Mouse (Mus musculus): Measurements from ENCODE around the gene Gm11733. TPM values are rescaled to one million over a fixed set of nuclear protein-coding genes. Genes with fewer than 3 reads are reported as not detected.

The Gm11733 gene
- polyA plus RNA-seq, 1 experiment from 2014 or later = not detected

DNA sequence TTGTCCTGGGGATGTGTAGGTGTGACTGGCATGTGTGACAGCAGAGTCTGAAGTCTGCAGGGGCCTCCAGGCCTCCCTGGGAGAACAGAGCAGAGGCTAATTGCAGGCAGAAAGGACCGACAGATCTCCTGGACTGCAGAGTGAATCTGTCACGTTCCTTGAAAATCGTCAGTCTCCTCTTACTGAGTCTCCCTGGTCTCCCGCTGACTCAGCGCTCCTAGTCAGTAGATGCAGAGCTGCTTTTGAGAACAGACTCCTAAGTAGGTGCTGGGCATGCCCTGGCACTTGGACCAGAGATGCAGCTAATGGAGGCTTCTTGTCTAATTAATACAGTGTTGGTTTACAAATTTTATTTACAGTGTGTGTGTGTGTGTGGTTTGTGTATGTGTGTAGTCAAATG, 17.9 kb upstream of the Gm11733 start:
- ATAC-seq (ENCODE audit: insufficient read depth) = no peak
- 27% methylated on average over 5 of the region's 5 CpGs for WGBS (ENCODE audit: insufficient replicate concordance)
- Histone ChIP-seq H3K4me2 (no peak overlapping the region), H3K9ac (no peak overlapping the region), H3K27me3 (peaks cover 23% of the 10 kb centered on the region), H3K9me3 (replicated peaks) (no peaks in the 10 kb centered on the region), H3K36me3 (replicated peaks) (no peaks in the 10 kb centered on the region), H3K27ac (replicated peaks) (no peak overlapping the region), H3K4me1 (replicated peaks) (no peaks in the 10 kb centered on the region), H3K4me3 (replicated peaks) (no peak overlapping the region)

- no peak for ATAC-seq (ENCODE audit: insufficient read depth)
- Histone ChIP-seq H3K4me1 (replicated peaks) (no peaks in the 10 kb centered on the region), H3K9ac (no peak overlapping the region), H3K4me2 (no peak overlapping the region), H3K27ac (replicated peaks) (no peak overlapping the region), H3K36me3 (replicated peaks) (no peaks in the 10 kb centered on the region), H3K4me3 (replicated peaks) (no peak overlapping the region), H3K27me3 (peaks cover 18% of the 10 kb centered on the region), H3K9me3 (replicated peaks) (no peaks in the 10 kb centered on the region)
- 73% methylated on average over 7 of the region's 7 CpGs for WGBS (ENCODE audit: insufficient replicate concordance)
Observed at GRCm38 (mm10) chr11:117466911-117467310, 17.3 kb upstream of the Gm11733 start.

GRCm38 (mm10) chr11:117468585-117469363, 15.4 kb upstream of the Gm11733 start:
- Histone ChIP-seq H3K4me2 (no peak overlapping the region), H3K9ac (no peak overlapping the region), H3K36me3 (replicated peaks) (no peaks in the 10 kb centered on the region), H3K4me1 (replicated peaks) (no peaks in the 10 kb centered on the region), H3K27ac (replicated peaks) (no peak overlapping the region), H3K27me3 (peaks cover 8% of the 10 kb centered on the region; the same call in 1 of the 2 replicates), H3K4me3 (replicated peaks) (no peak overlapping the region), H3K9me3 (replicated peaks) (no peaks in the 10 kb centered on the region)
- no peak for ATAC-seq (ENCODE audit: insufficient read depth)
- WGBS (ENCODE audit: insufficient replicate concordance) = 38% methylated on average over 6 of the region's 6 CpGs

- Histone ChIP-seq H3K9me3 (replicated peaks) (no peaks in the 10 kb centered on the region), H3K4me1 (replicated peaks) (no peaks in the 10 kb centered on the region), H3K4me3 (replicated peaks) (no peak overlapping the region), H3K36me3 (replicated peaks) (no peaks in the 10 kb centered on the region), H3K4me2 (no peak overlapping the region), H3K27me3 (peaks cover 10% of the 10 kb centered on the region; the same call in 1 of the 2 replicates), H3K9ac (no peak overlapping the region), H3K27ac (replicated peaks) (no peak overlapping the region)
- WGBS (ENCODE audit: insufficient replicate concordance) = 68% methylated on average over 5 of the region's 5 CpGs
- ATAC-seq (ENCODE audit: insufficient read depth) = no peak
Observed at GRCm38 (mm10) chr11:117469724-117470123, 14.4 kb upstream of the Gm11733 start.

- Histone ChIP-seq H3K9me3 (replicated peaks) (no peaks in the 10 kb centered on the region), H3K9ac (no peak overlapping the region), H3K27ac (replicated peaks) (no peak overlapping the region), H3K36me3 (replicated peaks) (no peaks in the 10 kb centered on the region), H3K4me3 (replicated peaks) (no peak overlapping the region), H3K4me1 (replicated peaks) (no peaks in the 10 kb centered on the region), H3K27me3 (peaks cover 10% of the 10 kb centered on the region; the same call in 1 of the 2 replicates), H3K4me2 (no peak overlapping the region)
- WGBS (ENCODE audit: insufficient replicate concordance) = 62% methylated on average over 12 of the region's 12 CpGs
- no peak for ATAC-seq (ENCODE audit: insufficient read depth)
Observed at GRCm38 (mm10) chr11:117470586-117471195, 13.5 kb upstream of the Gm11733 start.

DNA sequence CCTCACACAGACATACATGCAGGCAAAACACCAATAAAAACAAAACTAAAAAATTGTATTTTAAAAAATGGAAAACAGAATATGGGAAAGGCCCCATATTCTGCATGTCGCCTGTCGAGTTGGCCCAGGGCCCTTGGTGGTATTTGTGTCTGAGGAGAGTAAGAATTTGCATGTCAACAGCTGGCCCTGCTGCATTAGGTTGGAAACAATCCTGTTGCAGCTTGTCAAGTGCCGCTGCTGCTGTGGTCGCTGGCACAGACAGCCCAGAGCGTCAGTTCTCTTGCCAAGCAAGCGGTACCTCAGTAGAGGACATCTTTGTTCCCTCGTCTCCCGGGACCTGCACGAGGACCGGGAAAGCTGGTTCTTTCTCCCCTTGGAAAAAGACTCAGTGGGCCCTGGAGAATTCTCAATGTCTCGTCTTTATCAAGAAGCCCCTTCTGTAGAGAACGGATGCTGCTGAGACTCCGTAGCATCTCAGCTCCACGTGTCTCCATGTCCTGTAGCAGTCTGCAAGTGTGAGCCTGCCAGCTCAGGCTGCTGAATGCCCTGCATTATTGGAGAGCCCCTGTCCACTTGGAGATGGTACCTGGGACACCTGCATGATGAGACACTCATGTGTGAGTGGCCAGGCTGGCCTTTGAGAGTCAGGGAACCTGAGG, 12.4 kb upstream of the Gm11733 start:
- ATAC-seq (ENCODE audit: insufficient read depth) = no peak
- peaks cover 10% of the 10 kb centered on the region; the same call in 1 of the 2 replicates for H3K27me3 ChIP-seq
- 62% methylated on average over 14 of the region's 14 CpGs for WGBS (ENCODE audit: insufficient replicate concordance)

GRCm38 (mm10) chr11:117472885-117473284, 11.3 kb upstream of the Gm11733 start:
- Histone ChIP-seq H3K36me3 (replicated peaks) (no peaks in the 10 kb centered on the region), H3K27ac (replicated peaks) (no peak overlapping the region), H3K27me3 (peaks cover 16% of the 10 kb centered on the region), H3K4me2 (no peak overlapping the region), H3K9me3 (replicated peaks) (no peaks in the 10 kb centered on the region), H3K4me1 (replicated peaks) (no peaks in the 10 kb centered on the region), H3K9ac (no peak overlapping the region), H3K4me3 (replicated peaks) (no peak overlapping the region)
- WGBS (ENCODE audit: insufficient replicate concordance) = 62% methylated on average over 8 of the region's 8 CpGs
- no peak for ATAC-seq (ENCODE audit: insufficient read depth)

More for the DNA sequence above, 12.4 kb upstream of the Gm11733 start:
- Histone ChIP-seq H3K27ac (replicated peaks) (no peak overlapping the region), H3K4me3 (replicated peaks) (no peak overlapping the region), H3K4me1 (replicated peaks) (no peaks in the 10 kb centered on the region), H3K36me3 (replicated peaks) (no peaks in the 10 kb centered on the region), H3K4me2 (no peak overlapping the region), H3K9me3 (replicated peaks) (no peaks in the 10 kb centered on the region), H3K9ac (no peak overlapping the region)

DNA sequence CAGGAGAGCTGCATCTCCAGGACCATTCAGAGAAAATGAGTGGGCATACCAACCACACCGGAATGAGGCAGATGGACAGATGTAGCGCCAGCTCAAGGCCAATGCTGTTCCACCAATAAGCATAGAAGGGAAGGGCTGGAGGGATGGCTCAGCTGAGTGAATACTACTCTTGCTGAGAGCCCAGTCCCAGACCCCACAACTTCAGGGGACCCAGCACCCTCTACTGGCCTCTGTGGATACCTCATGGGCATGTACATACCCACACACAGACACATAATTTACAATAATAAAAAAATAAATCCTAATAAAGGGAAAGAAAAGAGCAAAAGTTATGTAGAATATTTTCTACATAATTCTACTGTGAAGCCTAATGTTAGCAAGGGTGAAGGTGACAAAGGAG, 9.0 kb upstream of the Gm11733 start:
- no peak overlapping the region for H3K9ac ChIP-seq
- no peak overlapping the region for H3K27ac ChIP-seq (replicated peaks)
- no peak for ATAC-seq (ENCODE audit: insufficient read depth)
- no peaks in the 10 kb centered on the region for H3K36me3 ChIP-seq (replicated peaks)
- no peak overlapping the region for H3K4me3 ChIP-seq (replicated peaks)
- 86% methylated on average over 2 of the region's 2 CpGs for WGBS (ENCODE audit: insufficient replicate concordance)
- no peaks in the 10 kb centered on the region for H3K9me3 ChIP-seq (replicated peaks)
- H3K27me3 ChIP-seq = peaks cover 32% of the 10 kb centered on the region
- no peak overlapping the region for H3K4me2 ChIP-seq
- no peaks in the 10 kb centered on the region for H3K4me1 ChIP-seq (replicated peaks)

GRCm38 (mm10) chr11:117475669-117476068, 8.5 kb upstream of the Gm11733 start:
- H3K9ac ChIP-seq = no peak overlapping the region

DNA sequence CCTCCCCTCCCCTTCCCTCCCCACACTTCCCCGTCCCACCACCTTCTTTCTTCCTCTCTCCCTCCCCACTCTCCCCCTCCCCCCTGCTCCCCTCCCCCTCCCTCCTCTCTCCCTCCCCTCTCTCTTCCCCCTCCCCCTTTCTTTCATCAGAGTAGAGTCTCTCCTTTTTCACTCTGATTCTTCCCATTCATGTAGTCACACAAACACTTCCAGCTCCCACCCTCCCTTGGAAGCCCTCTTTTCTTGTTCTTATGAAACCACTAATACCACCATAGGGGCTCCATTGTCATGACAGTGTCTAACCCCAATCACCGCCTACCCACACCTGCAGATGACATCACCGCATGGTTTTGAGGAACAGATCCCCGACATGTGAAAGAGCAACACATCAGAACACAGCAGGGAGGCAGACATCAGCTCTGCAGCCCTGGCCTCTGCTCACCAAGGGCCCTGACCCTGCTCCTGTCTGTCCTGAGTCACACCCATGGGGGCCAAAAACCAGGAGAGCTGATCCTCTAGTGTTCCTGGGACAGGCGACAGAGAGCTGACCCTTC, 7.5 kb upstream of the Gm11733 start:
- no peak overlapping the region for H3K4me2 ChIP-seq
- H3K4me1 ChIP-seq (replicated peaks) = no peaks in the 10 kb centered on the region
- H3K4me3 ChIP-seq (replicated peaks) = no peak overlapping the region
- no peak overlapping the region for H3K9ac ChIP-seq
- no peak overlapping the region for H3K27ac ChIP-seq (replicated peaks)
- 53% methylated on average over 5 of the region's 5 CpGs for WGBS (ENCODE audit: insufficient replicate concordance)
- H3K9me3 ChIP-seq (replicated peaks) = no peaks in the 10 kb centered on the region
- H3K36me3 ChIP-seq (replicated peaks) = no peaks in the 10 kb centered on the region
- peaks cover 45% of the 10 kb centered on the region for H3K27me3 ChIP-seq
- ATAC-seq (ENCODE audit: insufficient read depth) = no peak

More at GRCm38 (mm10) chr11:117475669-117476068, 8.5 kb upstream of the Gm11733 start:
- no peak overlapping the region for H3K27ac ChIP-seq (replicated peaks)
- H3K4me3 ChIP-seq (replicated peaks) = no peak overlapping the region
- no peaks in the 10 kb centered on the region for H3K4me1 ChIP-seq (replicated peaks)
- no peaks in the 10 kb centered on the region for H3K9me3 ChIP-seq (replicated peaks)
- ATAC-seq (ENCODE audit: insufficient read depth) = no peak
- H3K36me3 ChIP-seq (replicated peaks) = no peaks in the 10 kb centered on the region
- peaks cover 36% of the 10 kb centered on the region for H3K27me3 ChIP-seq
- 18% methylated on average over 10 of the region's 10 CpGs for WGBS (ENCODE audit: insufficient replicate concordance)
- H3K4me2 ChIP-seq = no peak overlapping the region
